Mouse (Mus musculus): ENCODE data around the gene Kptn. TPM values are rescaled to one million over a fixed set of nuclear protein-coding genes. Genes with fewer than 3 reads are reported as not detected.
A peak's percentile ranks its signal among the peaks of the same experiment; 100 is the strongest.

Kptn gene
- polyA plus RNA-seq, 1 experiment from 2014 or later = 32.5 TPM

GRCm38 (mm10) chr7:16098021-16099017 is 21.4 kb upstream of the Kptn start, which contains the start of gene Napa:
TSS of gene Napa (plus strand) at chr7:16098458.
- peaks cover 16% of the 10 kb centered on the region for H3K4me1 ChIP-seq (ENCODE audit: control insufficient read depth, insufficient read depth, low read length)

GRCm38 (mm10) chr7:16099901-16100300 is 19.8 kb upstream of the Kptn start:
- WGBS = 81% methylated on average over 4 of the region's 4 CpGs
- ATAC-seq (replicated peaks; ENCODE audit: extremely low read depth, insufficient read depth, low FRiP score) = no peak
- H3K9ac ChIP-seq (ENCODE audit: low read length) = peak overlapping the region; percentile 98; the same call in 1 of the 2 replicates
- peaks cover 5% of the 10 kb centered on the region; the same call in 1 of the 2 replicates for H3K36me3 ChIP-seq (ENCODE audit: control insufficient read depth, insufficient read depth)
- H3K27me3 ChIP-seq (ENCODE audit: control insufficient read depth, insufficient read depth, low read length) = no peaks in the 10 kb centered on the region
- no peak overlapping the region for H3K4me3 ChIP-seq (ENCODE audit: low read length)
- H3K9me3 ChIP-seq (replicated peaks; ENCODE audit: control insufficient read depth, low read length) = no peaks in the 10 kb centered on the region
- peak overlapping the region; percentile 97 for H3K4me2 ChIP-seq (ENCODE audit: low read depth, low read length)
- H3K27ac ChIP-seq (ENCODE audit: low read length) = no peak overlapping the region
- H3K4me1 ChIP-seq (ENCODE audit: control insufficient read depth, insufficient read depth, low read length) = peaks cover 18% of the 10 kb centered on the region

More at GRCm38 (mm10) chr7:16098021-16099017, 21.4 kb upstream of the Kptn start, which contains the start of gene Napa:
- Histone ChIP-seq H3K9me3 (replicated peaks; ENCODE audit: control insufficient read depth, low read length) (no peaks in the 10 kb centered on the region), H3K36me3 (ENCODE audit: control insufficient read depth, insufficient read depth) (no peaks in the 10 kb centered on the region), H3K27me3 (ENCODE audit: control insufficient read depth, insufficient read depth, low read length) (no peaks in the 10 kb centered on the region), H3K27ac (ENCODE audit: low read length) (peak within 1 kb of the TSS; percentile 86), H3K4me2 (ENCODE audit: low read depth, low read length) (peak within 1 kb of the TSS; percentile 97), H3K4me3 (ENCODE audit: low read length) (peak within 1 kb of the TSS; percentile 87), H3K9ac (ENCODE audit: low read length) (peak within 1 kb of the TSS; percentile 98)
- under 1% methylated on average over 67 of the region's 68 CpGs for WGBS
- ATAC-seq (replicated peaks; ENCODE audit: extremely low read depth, insufficient read depth, low FRiP score) = peak; percentile 97

DNA sequence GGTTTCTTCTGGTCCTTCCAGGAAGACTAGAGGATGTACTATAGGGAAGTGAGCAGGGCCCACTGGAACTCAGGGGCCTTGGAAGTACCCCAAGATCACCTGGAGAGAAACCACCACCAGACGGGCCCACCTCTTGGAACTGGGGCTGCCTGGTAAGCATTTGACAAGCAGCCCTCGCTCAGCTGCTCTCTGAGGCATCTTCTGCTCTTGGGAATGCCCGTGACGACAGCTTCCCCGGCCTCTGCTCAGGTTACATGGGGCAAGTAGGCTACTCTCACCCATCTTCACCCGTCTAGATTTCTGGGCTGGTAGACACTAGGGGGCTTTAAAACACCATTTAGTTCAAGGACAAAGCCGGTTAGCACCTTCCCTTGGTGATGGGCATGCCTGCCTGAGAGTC is 18.6 kb upstream of the Kptn start:
- Histone ChIP-seq H3K9ac (ENCODE audit: low read length) (no peak overlapping the region), H3K4me2 (ENCODE audit: low read depth, low read length) (no peak overlapping the region), H3K4me1 (ENCODE audit: control insufficient read depth, insufficient read depth, low read length) (peaks cover 18% of the 10 kb centered on the region), H3K4me3 (ENCODE audit: low read length) (no peak overlapping the region), H3K36me3 (ENCODE audit: control insufficient read depth, insufficient read depth) (peaks cover 10% of the 10 kb centered on the region; the same call in 1 of the 2 replicates), H3K27me3 (ENCODE audit: control insufficient read depth, insufficient read depth, low read length) (no peaks in the 10 kb centered on the region), H3K9me3 (replicated peaks; ENCODE audit: control insufficient read depth, low read length) (no peaks in the 10 kb centered on the region), H3K27ac (ENCODE audit: low read length) (no peak overlapping the region)
- no peak for ATAC-seq (replicated peaks; ENCODE audit: extremely low read depth, insufficient read depth, low FRiP score)
- WGBS = 69% methylated on average over 7 of the region's 7 CpGs

DNA sequence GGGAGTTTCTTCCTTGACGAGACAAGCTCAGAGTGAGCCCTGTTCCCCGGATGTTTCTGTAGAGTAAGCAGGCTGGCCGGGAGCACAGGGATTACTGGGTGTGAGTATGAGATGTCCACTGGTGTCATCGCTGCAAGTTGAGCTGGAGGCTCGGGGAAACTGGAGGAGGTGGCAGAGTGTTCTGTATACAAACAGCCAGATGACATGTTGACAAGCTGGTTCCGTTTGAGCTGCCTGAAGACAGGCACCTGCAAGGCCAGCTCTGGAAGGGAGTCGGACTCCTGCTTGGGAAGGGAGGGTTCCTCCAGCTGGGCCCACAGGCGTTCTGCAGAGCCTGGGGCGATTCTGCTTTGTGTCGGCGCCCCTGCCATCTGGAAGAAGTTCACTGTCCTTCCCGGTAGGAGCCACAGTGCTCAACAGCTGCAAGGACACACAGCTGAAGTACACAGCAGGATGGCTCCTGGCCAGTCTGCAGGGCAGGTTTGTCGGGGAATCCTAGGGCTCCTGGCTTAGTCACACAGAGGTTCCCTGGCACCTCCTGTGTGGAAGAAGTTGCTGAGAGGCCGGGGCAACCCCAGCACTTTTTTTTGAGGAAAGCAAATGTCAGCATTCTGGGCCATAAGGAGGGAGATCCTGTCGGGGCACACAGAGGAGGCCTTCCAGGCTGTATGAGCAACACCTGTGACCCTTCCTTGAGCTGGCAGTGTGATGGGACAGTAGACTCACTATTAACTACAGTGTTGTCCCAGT is 17.8 kb upstream of the Kptn start:
- no peaks in the 10 kb centered on the region for H3K27me3 ChIP-seq (ENCODE audit: control insufficient read depth, insufficient read depth, low read length)
- WGBS = 65% methylated on average over 15 of the region's 15 CpGs
- H3K9me3 ChIP-seq (replicated peaks; ENCODE audit: control insufficient read depth, low read length) = no peaks in the 10 kb centered on the region
- no peak for ATAC-seq (replicated peaks; ENCODE audit: extremely low read depth, insufficient read depth, low FRiP score)
- peaks cover 18% of the 10 kb centered on the region for H3K4me1 ChIP-seq (ENCODE audit: control insufficient read depth, insufficient read depth, low read length)
- H3K4me3 ChIP-seq (ENCODE audit: low read length) = no peak overlapping the region
- no peak overlapping the region for H3K9ac ChIP-seq (ENCODE audit: low read length)
- no peak overlapping the region for H3K27ac ChIP-seq (ENCODE audit: low read length)
- H3K4me2 ChIP-seq (ENCODE audit: low read depth, low read length) = no peak overlapping the region
- H3K36me3 ChIP-seq (ENCODE audit: control insufficient read depth, insufficient read depth) = peaks cover 10% of the 10 kb centered on the region; the same call in 1 of the 2 replicates

GRCm38 (mm10) chr7:16102686-16103226 is 16.9 kb upstream of the Kptn start:
- Histone ChIP-seq H3K27me3 (ENCODE audit: control insufficient read depth, insufficient read depth, low read length) (no peaks in the 10 kb centered on the region), H3K4me3 (ENCODE audit: low read length) (no peak overlapping the region), H3K9ac (ENCODE audit: low read length) (no peak overlapping the region), H3K9me3 (replicated peaks; ENCODE audit: control insufficient read depth, low read length) (no peaks in the 10 kb centered on the region), H3K27ac (ENCODE audit: low read length) (no peak overlapping the region), H3K36me3 (ENCODE audit: control insufficient read depth, insufficient read depth) (peaks cover 15% of the 10 kb centered on the region), H3K4me2 (ENCODE audit: low read depth, low read length) (no peak overlapping the region), H3K4me1 (ENCODE audit: control insufficient read depth, insufficient read depth, low read length) (peaks cover 16% of the 10 kb centered on the region)
- no peak for ATAC-seq (replicated peaks; ENCODE audit: extremely low read depth, insufficient read depth, low FRiP score)
- 67% methylated on average over 5 of the region's 5 CpGs for WGBS

DNA sequence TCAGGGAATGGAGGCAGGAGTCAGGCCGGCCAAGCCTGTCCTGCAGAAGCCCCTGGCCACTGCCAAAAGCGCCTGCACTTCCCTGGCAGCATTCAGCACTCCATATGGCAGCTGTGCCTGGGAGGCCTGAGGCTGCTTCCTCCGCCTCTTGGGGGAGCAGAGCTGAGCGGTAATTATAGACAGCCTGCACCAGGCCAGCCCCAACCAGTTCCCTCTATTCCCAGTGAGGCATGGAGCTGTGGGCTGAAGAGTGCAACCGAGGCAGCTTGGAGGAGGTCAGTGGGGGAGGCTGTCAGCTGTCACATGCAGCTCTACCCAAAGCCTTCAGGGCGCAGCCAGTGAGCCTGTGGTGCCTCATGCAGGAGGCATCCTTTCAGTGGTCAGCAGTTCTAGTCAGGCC is 15.9 kb upstream of the Kptn start:
- Histone ChIP-seq H3K9me3 (replicated peaks; ENCODE audit: control insufficient read depth, low read length) (no peaks in the 10 kb centered on the region), H3K9ac (ENCODE audit: low read length) (no peak overlapping the region), H3K4me2 (ENCODE audit: low read depth, low read length) (no peak overlapping the region), H3K27ac (ENCODE audit: low read length) (no peak overlapping the region), H3K4me1 (ENCODE audit: control insufficient read depth, insufficient read depth, low read length) (peaks cover 16% of the 10 kb centered on the region), H3K4me3 (ENCODE audit: low read length) (no peak overlapping the region), H3K36me3 (ENCODE audit: control insufficient read depth, insufficient read depth) (peaks cover 24% of the 10 kb centered on the region), H3K27me3 (ENCODE audit: control insufficient read depth, insufficient read depth, low read length) (no peaks in the 10 kb centered on the region)
- 49% methylated on average over 6 of the region's 6 CpGs for WGBS
- ATAC-seq (replicated peaks; ENCODE audit: extremely low read depth, insufficient read depth, low FRiP score) = no peak

DNA sequence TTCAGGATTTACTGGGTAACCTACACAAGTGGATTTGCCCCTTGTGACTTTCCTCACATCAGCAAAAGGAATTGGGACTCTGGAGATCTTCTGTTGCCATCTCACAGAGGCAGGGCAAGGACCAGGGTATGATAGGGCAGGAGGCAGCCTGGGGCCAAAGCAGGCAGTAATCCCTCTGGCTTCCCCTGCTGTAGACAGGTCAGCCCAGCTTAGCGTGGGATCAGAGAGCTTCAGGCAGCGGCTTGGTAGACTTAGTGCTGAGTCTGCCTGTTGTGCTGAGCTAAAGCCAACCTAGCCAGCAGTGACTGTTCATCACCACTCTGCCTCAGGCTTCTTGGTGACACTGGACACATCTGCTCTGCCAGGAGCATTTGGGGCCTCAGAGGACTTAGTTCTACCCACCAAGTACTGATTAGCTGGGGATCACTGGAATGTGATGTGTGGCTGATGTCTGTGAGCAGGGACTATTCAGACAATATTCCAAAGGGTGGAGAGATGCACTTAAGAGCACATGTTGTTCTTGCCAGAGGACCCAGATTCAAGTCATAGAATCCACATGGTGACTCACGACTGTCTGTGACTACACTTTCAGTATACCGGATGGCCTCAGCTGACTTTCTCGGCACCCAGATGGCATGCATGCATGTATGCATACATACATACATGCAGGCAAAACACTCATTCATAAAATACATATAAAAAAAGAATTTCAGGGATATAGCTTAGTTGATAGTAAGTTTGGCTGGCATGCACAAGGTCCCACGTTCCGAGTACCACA is 14.9 kb upstream of the Kptn start:
- ATAC-seq (replicated peaks; ENCODE audit: extremely low read depth, insufficient read depth, low FRiP score) = no peak
- Histone ChIP-seq H3K4me2 (ENCODE audit: low read depth, low read length) (no peak overlapping the region), H3K9me3 (replicated peaks; ENCODE audit: control insufficient read depth, low read length) (no peaks in the 10 kb centered on the region), H3K27me3 (ENCODE audit: control insufficient read depth, insufficient read depth, low read length) (no peaks in the 10 kb centered on the region), H3K9ac (ENCODE audit: low read length) (no peak overlapping the region), H3K4me3 (ENCODE audit: low read length) (no peak overlapping the region), H3K36me3 (ENCODE audit: control insufficient read depth, insufficient read depth) (peaks cover 30% of the 10 kb centered on the region), H3K27ac (ENCODE audit: low read length) (no peak overlapping the region), H3K4me1 (ENCODE audit: control insufficient read depth, insufficient read depth, low read length) (peaks cover 8% of the 10 kb centered on the region)
- 90% methylated on average over 7 of the region's 7 CpGs for WGBS

- H3K4me3 ChIP-seq (ENCODE audit: low read length) = no peak overlapping the region
- H3K9ac ChIP-seq (ENCODE audit: low read length) = no peak overlapping the region
- no peak for ATAC-seq (replicated peaks; ENCODE audit: extremely low read depth, insufficient read depth, low FRiP score)
- H3K4me1 ChIP-seq (ENCODE audit: control insufficient read depth, insufficient read depth, low read length) = no peaks in the 10 kb centered on the region
- no peak overlapping the region for H3K4me2 ChIP-seq (ENCODE audit: low read depth, low read length)
- H3K9me3 ChIP-seq (replicated peaks; ENCODE audit: control insufficient read depth, low read length) = no peaks in the 10 kb centered on the region
- 86% methylated on average over 9 of the region's 9 CpGs for WGBS
- peaks cover 67% of the 10 kb centered on the region for H3K36me3 ChIP-seq (ENCODE audit: control insufficient read depth, insufficient read depth)
- H3K27me3 ChIP-seq (ENCODE audit: control insufficient read depth, insufficient read depth, low read length) = no peaks in the 10 kb centered on the region
- H3K27ac ChIP-seq (ENCODE audit: low read length) = no peak overlapping the region
Observed at GRCm38 (mm10) chr7:16108886-16109542, 10.7 kb upstream of the Kptn start.
